Mouse (Mus musculus) heart, embryonic 14.5 days (tissue): Measurements from ENCODE around the gene Nepro. TPM values are rescaled to one million over a fixed set of nuclear protein-coding genes. Genes with fewer than 3 reads are reported as not detected.

Source experiments
- ATAC-seq: fragments of 200-750 bp; cut with Nextera tagmentation; 2 replicates; pipeline ENCODE4 v1.8.0; 2017; ENCODE audit warnings: low read depth, moderate TSS enrichment; ENCODE audit not compliant: insufficient number of reproducible peaks, insufficient read depth, low FRiP score
- H3K27ac ChIP-seq, 2 experiments: fragments of 200-500 bp in 1 of 2; fragments of 300-500 bp in 1 of 2; sonication (generic) in 1 of 2; replicated peaks in 1 of 2; 2 replicates each; pipeline ENCODE4 v1.5.1; 2012 to 2014; ENCODE audit warnings: low read depth in 2 of 2, low read length in 2 of 2, control low read depth in 1 of 2, mild to moderate bottlenecking in 1 of 2, mixed read lengths in 1 of 2; ENCODE audit not compliant: control insufficient read depth in 1 of 2, insufficient read depth in 1 of 2
- H3K27me3 ChIP-seq: fragments of 300-500 bp; sonication (generic); 2 replicates; pipeline ENCODE4 v1.6.1; 2014; ENCODE audit warnings: mild to moderate bottlenecking, low read length, control low read depth; ENCODE audit not compliant: control insufficient read depth, insufficient read depth
- H3K36me3 ChIP-seq: fragments of 300-500 bp; sonication (generic); 2 replicates; pipeline ENCODE4 v1.6.1; 2014; ENCODE audit warnings: mild to moderate bottlenecking, control low read depth, low read length, mixed read lengths; ENCODE audit not compliant: control insufficient read depth, insufficient read depth
- H3K4me1 ChIP-seq, 2 experiments: fragments of 200-500 bp in 1 of 2; fragments of 300-500 bp in 1 of 2; sonication (generic) in 1 of 2; 2 replicates each; pipeline ENCODE4 v1.6.1; 2012 to 2014; ENCODE audit warnings: low read length in 2 of 2, control low read depth in 1 of 2, mixed read lengths in 1 of 2; ENCODE audit not compliant: control insufficient read depth in 2 of 2, insufficient read depth in 2 of 2
- H3K4me2 ChIP-seq: fragments of 300-500 bp; sonication (generic); 2 replicates; pipeline ENCODE4 v1.6.1; 2014; ENCODE audit warnings: mild to moderate bottlenecking, low read length
- H3K4me3 ChIP-seq, 2 experiments: fragments of 200-500 bp in 1 of 2; fragments of 300-500 bp in 1 of 2; sonication (generic) in 1 of 2; 2 replicates each; pipeline ENCODE4 v1.5.1; 2012 to 2014; ENCODE audit warnings: low read length in 2 of 2, mild to moderate bottlenecking in 2 of 2, control low read depth in 1 of 2, low read depth in 1 of 2, moderate library complexity in 1 of 2; ENCODE audit not compliant: control insufficient read depth in 1 of 2, insufficient read depth in 1 of 2
- H3K9ac ChIP-seq: fragments of 300-500 bp; sonication (generic); 2 replicates; pipeline ENCODE4 v1.6.1; 2014; ENCODE audit warnings: mild to moderate bottlenecking, low read length
- H3K9me3 ChIP-seq: fragments of 300-500 bp; sonication (generic); 2 replicates; pipeline ENCODE4 v1.6.1; 2016; ENCODE audit warnings: low read length, control low read depth; ENCODE audit not compliant: control insufficient read depth
- WGBS: fragments of 180-500 bp; shearing (Covaris S2); extraction: QIAGEN DNeasy Blood & Tissue Kit; methylation state at CpG from one replicate; pipeline ENCODE4 v1.1.7; 2014; 5-methylcytosine and 5-hydroxymethylcytosine counted together
- polyA plus RNA-seq: library from polyadenylated mRNA; unstranded; fragments of >200 nt; fragmentation: Nextera tagmentation; extraction: Ambion mirVana; gene quantifications from 2 replicates; pipeline ENCODE4 v1.2.1, GENCODE M21; 2014

Gene Nepro
- polyA plus RNA-seq, 1 experiment from 2014 or later = 5.3 TPM

DNA sequence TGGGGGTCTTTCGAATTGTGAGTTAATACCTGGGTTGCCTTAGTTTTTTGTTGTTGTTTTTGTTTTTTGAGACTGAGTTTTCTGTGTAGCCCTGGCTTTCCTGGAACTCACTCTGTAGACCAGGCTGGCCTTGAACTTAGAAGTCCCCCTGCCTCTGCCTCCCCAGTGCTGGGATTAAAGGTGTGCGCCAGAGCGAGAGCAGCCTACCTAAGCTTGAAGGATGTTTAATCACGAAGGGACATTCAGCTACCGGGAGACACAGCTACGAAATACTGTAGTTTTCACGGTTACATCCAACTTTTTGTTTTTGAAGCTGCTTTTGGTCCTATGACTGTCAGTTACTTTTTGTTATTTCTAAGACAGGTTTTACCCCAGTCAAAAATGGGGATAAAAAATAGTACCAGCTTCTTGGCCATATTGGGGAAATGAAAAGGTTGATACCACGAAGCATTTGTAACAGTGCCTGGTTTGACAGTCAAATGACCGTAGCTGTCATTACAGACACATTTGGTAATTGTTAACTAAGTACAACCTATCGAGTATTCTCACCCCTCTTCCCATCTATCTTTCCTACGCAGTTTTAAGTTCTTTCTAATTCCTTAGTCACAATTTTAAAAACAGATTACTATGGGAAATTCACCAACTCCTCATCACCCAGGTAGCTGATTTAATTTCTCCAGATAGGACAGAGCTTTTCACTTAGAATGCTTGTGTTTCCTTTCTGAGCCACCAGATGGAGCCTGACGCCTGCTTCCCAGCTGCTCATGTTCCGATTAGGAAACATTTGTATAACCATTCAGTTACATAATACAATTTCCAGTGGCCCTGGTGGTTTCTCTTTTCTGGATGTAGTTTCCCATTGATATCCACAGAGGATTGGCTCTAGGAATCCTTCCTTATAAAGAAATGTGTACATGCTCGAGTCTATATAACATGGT lies 1.5 kb downstream of the Nepro start:
- H3K27me3 ChIP-seq = no peaks in the 10 kb centered on the region
- H3K27ac ChIP-seq = peak overlapping the region; percentile 77 to 92; a peak in 3 of 4 replicates
- peaks cover 4 to 16% of the 10 kb centered on the region in 2 experiments for H3K4me1 ChIP-seq
- WGBS = 41% methylated on average over 14 of the region's 14 CpGs
- no peaks in the 10 kb centered on the region for H3K9me3 ChIP-seq
- H3K9ac ChIP-seq = peak overlapping the region; percentile 87
- peak overlapping the region; percentile 91 for H3K4me2 ChIP-seq
- H3K4me3 ChIP-seq = peak overlapping the region; percentile 78 to 99; a peak in 3 of 4 replicates
- ATAC-seq = no peak
- H3K36me3 ChIP-seq = peaks cover 34% of the 10 kb centered on the region

GRCm38 (mm10) chr16:44727525-44727924 lies 3.4 kb downstream of the Nepro start:
- Histone ChIP-seq H3K4me3 (no peak overlapping the region), H3K4me1 (peaks cover 4 to 14% of the 10 kb centered on the region in 2 experiments), H3K27me3 (no peaks in the 10 kb centered on the region), H3K36me3 (peaks cover 53% of the 10 kb centered on the region), H3K27ac (no peak overlapping the region), H3K4me2 (no peak overlapping the region), H3K9ac (no peak overlapping the region), H3K9me3 (no peaks in the 10 kb centered on the region)
- 95% methylated on average over 3 of the region's 3 CpGs for whole genome bisulfite sequencing
- ATAC-seq = no peak

- H3K9ac ChIP-seq = no peak overlapping the region
- H3K27ac ChIP-seq = no peak overlapping the region
- no peaks in the 10 kb centered on the region for H3K4me1 ChIP-seq
- ATAC-seq = no peak
- no peaks in the 10 kb centered on the region for H3K27me3 ChIP-seq
- H3K4me2 ChIP-seq = no peak overlapping the region
- H3K4me3 ChIP-seq = no peak overlapping the region
- no peaks in the 10 kb centered on the region for H3K9me3 ChIP-seq
- H3K36me3 ChIP-seq = peaks cover 98% of the 10 kb centered on the region
- WGBS = 83% methylated on average over 3 of the region's 3 CpGs
These were observed 10.0 kb downstream of the Nepro start for GRCm38 (mm10) chr16:44734059-44734458.

GRCm38 (mm10) chr16:44735676-44736075 lies 11.6 kb downstream of the Nepro start:
- 81% methylated on average over 5 of the region's 5 CpGs for WGBS
- Histone ChIP-seq H3K4me3 (no peak overlapping the region), H3K36me3 (peaks cover 98% of the 10 kb centered on the region), H3K27ac (no peak overlapping the region), H3K9me3 (no peaks in the 10 kb centered on the region), H3K27me3 (no peaks in the 10 kb centered on the region), H3K9ac (no peak overlapping the region), H3K4me1 (no peaks in the 10 kb centered on the region), H3K4me2 (no peak overlapping the region)
- ATAC-seq = no peak

GRCm38 (mm10) chr16:44736118-44736517 lies 12.0 kb downstream of the Nepro start:
- Histone ChIP-seq H3K9ac (no peak overlapping the region), H3K4me2 (no peak overlapping the region), H3K36me3 (peaks cover 97% of the 10 kb centered on the region), H3K27ac (no peak overlapping the region), H3K9me3 (no peaks in the 10 kb centered on the region), H3K27me3 (no peaks in the 10 kb centered on the region), H3K4me1 (no peaks in the 10 kb centered on the region), H3K4me3 (no peak overlapping the region)
- no peak for ATAC-seq
- whole genome bisulfite sequencing = 84% methylated on average over 4 of the region's 4 CpGs

GRCm38 (mm10) chr16:44742753-44743152 lies 18.7 kb downstream of the Nepro start:
- Histone ChIP-seq H3K27ac (no peak overlapping the region), H3K9ac (no peak overlapping the region), H3K27me3 (no peaks in the 10 kb centered on the region), H3K36me3 (peaks cover 56% of the 10 kb centered on the region), H3K4me2 (no peak overlapping the region), H3K4me3 (no peak overlapping the region), H3K4me1 (peaks cover 3 to 5% of the 10 kb centered on the region in 2 experiments; a peak in 1 of 4 replicates), H3K9me3 (no peaks in the 10 kb centered on the region)
- no peak for ATAC-seq
- WGBS = 92% methylated on average over 1 of the region's 1 CpGs

DNA sequence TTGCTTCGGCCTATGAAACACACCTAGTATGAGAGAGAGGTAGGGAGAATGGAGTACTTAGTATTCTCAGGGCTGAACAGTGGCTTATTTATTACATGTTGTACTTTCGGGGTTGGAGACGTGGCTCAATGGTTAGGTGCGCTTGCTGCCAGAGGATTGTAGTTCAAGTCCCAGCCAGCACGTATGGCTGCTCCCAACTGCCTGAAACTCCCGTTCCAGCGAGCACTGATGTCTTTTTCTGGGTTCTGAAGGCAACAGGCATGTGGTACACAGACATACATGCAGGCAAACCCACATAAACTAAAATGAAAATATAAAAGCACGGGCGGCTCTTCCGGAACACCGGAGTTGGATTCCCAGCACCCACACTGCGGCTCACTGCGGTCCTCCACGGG lies 21.4 kb downstream of the Nepro start:
- no peaks in the 10 kb centered on the region for H3K27me3 ChIP-seq
- 9% methylated on average over 14 of the region's 14 CpGs for WGBS
- H3K9ac ChIP-seq = peak overlapping the region; percentile 94
- H3K4me1 ChIP-seq = peaks cover 3 to 5% of the 10 kb centered on the region in 2 experiments; a peak in 1 of 4 replicates
- peaks cover 29% of the 10 kb centered on the region for H3K36me3 ChIP-seq
- H3K4me3 ChIP-seq = peak overlapping the region; percentile 76 to 96
- peak overlapping the region; percentile 89 to 95 for H3K27ac ChIP-seq
- H3K4me2 ChIP-seq = peak overlapping the region; percentile 88
- no peak for ATAC-seq
- no peaks in the 10 kb centered on the region for H3K9me3 ChIP-seq
